Mouse (Mus musculus): ENCODE results near the gene Pou4f2. TPM values are rescaled to one million over a fixed set of nuclear protein-coding genes. Genes with fewer than 3 reads are reported as not detected.

Pou4f2 gene
- polyA plus RNA-seq (2015; fragmentation: Nextera tagmentation; extraction: Ambion mirVana), result not detected in 2 replicates

DNA sequence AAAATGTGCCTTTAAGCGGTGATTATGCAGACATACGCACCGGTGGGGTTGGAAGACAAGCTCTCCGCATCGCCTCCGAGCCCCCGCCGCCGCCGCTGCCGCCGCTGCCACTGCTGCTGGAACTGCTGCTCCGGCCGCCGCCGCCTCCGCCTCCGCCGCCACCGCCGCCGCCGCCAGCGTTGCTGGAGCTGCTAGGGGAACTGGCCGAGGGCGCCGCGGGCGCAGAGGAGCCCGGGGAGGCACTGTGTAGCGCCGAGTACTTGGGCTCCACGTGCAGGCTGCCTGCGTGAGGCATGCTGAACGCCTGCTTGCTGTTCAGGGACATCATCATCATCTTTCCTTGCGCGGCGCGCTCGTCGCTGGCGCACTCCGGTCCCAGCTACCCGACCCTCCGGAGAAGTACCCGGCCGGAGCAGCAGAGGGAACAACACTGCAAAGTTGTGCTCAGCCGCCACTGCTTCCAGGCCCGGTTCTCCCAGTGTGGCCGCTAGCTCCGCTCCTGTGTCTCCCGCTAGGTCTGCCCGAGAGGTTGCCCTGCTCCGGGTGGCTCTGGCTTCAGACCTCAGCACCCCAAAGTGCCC is at the start of gene Pou4f2:
Gene Pou4f2 (minus strand): TSS at position 575 of the 581 bp plus-strand sequence.
- no peaks in the 10 kb centered on the region for H3K36me3 ChIP-seq
- no peak for ATAC-seq (ENCODE audit: low read depth)
- peaks cover 79% of the 10 kb centered on the region for H3K27me3 ChIP-seq
- no peaks in the 10 kb centered on the region for H3K9me3 ChIP-seq (replicated peaks)
- no peak within 1 kb of the TSS for H3K9ac ChIP-seq
- 2% methylated on average over 46 of the region's 54 CpGs for WGBS (ENCODE audit: insufficient replicate concordance)
- peak within 1 kb of the TSS; percentile 25 for H3K4me3 ChIP-seq (replicated peaks)
- H3K4me1 ChIP-seq (replicated peaks), result no peaks in the 10 kb centered on the region
- H3K27ac ChIP-seq, result no peak within 1 kb of the TSS
- H3K4me2 ChIP-seq, result peak within 1 kb of the TSS; percentile 34
- no peak for DNase-seq

DNA sequence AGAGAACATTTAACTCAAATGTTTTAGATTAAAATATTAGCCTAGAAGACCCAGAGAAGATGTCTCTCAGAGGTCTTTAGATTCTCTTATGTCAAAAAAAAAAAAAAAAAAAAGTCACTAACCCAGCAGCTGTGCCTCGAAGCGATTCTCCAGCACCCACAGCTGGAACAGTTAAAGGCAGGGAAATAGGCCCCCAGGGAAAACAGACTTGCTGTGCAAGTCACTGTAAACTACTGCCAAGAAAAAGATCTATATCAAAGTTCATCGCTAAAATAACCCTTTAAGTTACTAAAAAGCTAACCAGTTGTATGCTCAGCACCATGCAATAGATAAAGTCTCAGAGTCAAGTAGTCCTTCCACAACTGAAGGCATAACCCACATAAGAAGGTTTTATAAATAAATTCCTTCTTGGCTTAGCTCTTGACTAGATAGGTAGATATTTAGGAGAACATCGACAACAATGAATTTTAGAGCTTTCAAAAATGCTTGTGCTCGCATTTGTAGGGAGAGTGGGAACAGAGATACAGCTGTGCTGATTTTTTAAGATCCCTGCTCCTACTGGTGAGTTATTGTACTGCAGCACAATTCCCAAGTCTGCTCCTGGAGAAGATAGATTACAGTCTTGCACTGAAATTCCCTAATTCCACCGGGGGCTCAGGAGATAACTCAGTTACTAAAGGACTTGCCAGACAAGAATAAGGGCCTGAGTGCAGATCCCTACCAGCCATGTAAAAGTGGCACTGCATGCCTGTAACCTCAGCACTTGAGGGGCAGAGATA is 40.8 kb upstream of the Pou4f2 start:
- WGBS (ENCODE audit: insufficient replicate concordance), result 48% methylated on average over 6 of the region's 6 CpGs
- no peak for DNase-seq

DNA sequence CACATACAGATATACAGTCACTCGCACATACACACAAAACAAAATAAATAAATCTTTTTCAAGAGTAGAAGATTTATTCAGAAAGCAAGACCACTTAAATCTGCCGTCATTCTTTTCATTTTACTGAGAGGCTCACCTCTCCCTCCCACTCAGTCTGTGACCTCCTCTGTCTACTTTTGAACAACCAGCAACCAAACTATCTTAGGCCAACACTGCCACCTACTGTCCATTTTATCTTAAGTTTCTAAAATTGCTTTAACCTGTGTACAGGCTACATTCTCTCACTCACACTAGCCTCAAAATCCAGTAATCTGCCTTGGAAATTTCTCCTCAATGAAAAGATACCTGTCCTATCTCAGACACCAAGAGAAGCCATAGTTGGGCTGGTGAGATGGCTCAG is 31.4 kb upstream of the Pou4f2 start:
- DNase-seq (no peak), ATAC-seq (ENCODE audit: low read depth) (no peak)
- Histone ChIP-seq H3K4me1 (replicated peaks) (no peaks in the 10 kb centered on the region), H3K4me3 (replicated peaks) (no peak overlapping the region), H3K9me3 (replicated peaks) (0 out of 2 replicates have a peak, but pooled peaks cover 5% of the 10 kb centered on the region), H3K4me2 (no peak overlapping the region), H3K36me3 (no peaks in the 10 kb centered on the region), H3K27me3 (no peaks in the 10 kb centered on the region), H3K9ac (no peak overlapping the region), H3K27ac (no peak overlapping the region)
- whole genome bisulfite sequencing (ENCODE audit: insufficient replicate concordance), result 77% methylated on average over 2 of the region's 2 CpGs

More for the DNA sequence above, 40.8 kb upstream of the Pou4f2 start:
- H3K27me3 ChIP-seq, result no peaks in the 10 kb centered on the region
- no peak overlapping the region for H3K27ac ChIP-seq
- H3K4me3 ChIP-seq (replicated peaks), result no peak overlapping the region
- H3K36me3 ChIP-seq, result no peaks in the 10 kb centered on the region
- H3K9me3 ChIP-seq (replicated peaks), result no peaks in the 10 kb centered on the region
- ATAC-seq (ENCODE audit: low read depth), result no peak
- H3K4me1 ChIP-seq (replicated peaks), result no peaks in the 10 kb centered on the region
- no peak overlapping the region for H3K9ac ChIP-seq
- H3K4me2 ChIP-seq, result no peak overlapping the region

DNA sequence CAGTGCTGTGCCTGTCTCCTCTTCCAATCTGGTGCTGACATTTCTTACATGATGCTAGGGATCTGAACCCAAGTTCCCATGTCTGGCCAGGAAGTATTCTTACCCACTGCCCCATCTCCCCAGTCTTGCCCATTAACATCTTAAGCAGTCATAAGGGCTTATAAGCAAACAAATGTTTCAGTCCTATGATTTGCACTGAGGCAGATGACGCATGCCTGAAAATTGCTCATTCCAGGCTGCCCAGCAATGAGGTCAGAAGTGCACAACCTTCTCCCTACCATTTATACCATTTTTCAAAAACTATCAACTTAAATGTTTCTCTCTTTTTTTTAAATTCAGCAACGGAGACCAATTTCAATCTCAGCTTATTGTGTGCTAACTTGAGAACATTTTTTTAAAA is 27.5 kb upstream of the Pou4f2 start:
- Histone ChIP-seq H3K4me1 (replicated peaks) (no peaks in the 10 kb centered on the region), H3K9me3 (replicated peaks) (0 out of 2 replicates have a peak, but pooled peaks cover 5% of the 10 kb centered on the region), H3K9ac (no peak overlapping the region), H3K36me3 (no peaks in the 10 kb centered on the region), H3K27me3 (no peaks in the 10 kb centered on the region), H3K27ac (no peak overlapping the region), H3K4me2 (no peak overlapping the region), H3K4me3 (replicated peaks) (no peak overlapping the region)
- 64% methylated on average over 2 of the region's 2 CpGs for WGBS (ENCODE audit: insufficient replicate concordance)
- no peak for ATAC-seq (ENCODE audit: low read depth)
- no peak for DNase-seq

DNA sequence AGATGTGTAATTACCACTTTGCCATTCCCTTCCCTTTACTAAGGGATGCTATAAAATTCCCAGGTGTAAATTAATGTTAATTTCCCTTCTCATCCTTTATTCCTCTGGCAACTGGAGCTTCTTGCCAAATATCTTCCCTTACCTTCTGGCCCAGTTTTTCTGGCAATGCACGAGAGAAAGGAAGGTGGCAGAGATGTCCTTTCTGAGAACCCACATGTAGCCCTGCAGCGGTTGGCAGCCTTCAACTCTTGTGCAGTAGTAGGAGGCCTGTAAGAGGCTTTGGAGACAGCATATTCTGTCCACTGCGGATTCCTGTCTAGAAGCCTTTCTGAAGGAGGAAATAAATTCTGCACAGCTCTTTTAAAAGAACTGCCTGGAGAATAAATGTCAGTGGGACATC is 20.0 kb upstream of the Pou4f2 start:
- no peak for ATAC-seq (ENCODE audit: low read depth)
- no peak overlapping the region for H3K4me3 ChIP-seq (replicated peaks)
- H3K36me3 ChIP-seq, result no peaks in the 10 kb centered on the region
- H3K9ac ChIP-seq, result no peak overlapping the region
- no peaks in the 10 kb centered on the region for H3K27me3 ChIP-seq
- no peak overlapping the region for H3K4me2 ChIP-seq
- H3K9me3 ChIP-seq (replicated peaks), result no peaks in the 10 kb centered on the region
- 55% methylated on average over 3 of the region's 3 CpGs for WGBS (ENCODE audit: insufficient replicate concordance)
- no peaks in the 10 kb centered on the region for H3K4me1 ChIP-seq (replicated peaks)
- no peak overlapping the region for H3K27ac ChIP-seq
- DNase-seq, result no peak

DNA sequence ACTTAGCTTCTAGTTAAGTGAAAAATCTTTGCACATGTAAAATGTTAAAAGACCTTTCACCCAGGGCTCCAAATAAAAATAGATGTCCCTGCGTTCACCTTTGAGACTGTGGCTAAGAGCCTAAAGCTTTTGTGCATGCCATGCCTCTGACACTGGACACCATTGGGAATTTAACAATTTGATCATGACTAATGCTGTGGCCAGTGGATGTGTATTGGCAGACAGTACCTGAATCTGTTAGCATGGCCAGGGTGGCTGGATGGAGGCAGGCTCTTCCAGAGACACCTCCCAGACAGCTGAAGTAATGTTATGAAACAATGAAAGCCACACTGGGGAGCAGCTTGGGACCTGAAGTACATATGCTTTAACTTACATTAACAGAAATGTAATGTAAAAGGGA is 6.3 kb upstream of the Pou4f2 start:
- no peaks in the 10 kb centered on the region for H3K36me3 ChIP-seq
- H3K9me3 ChIP-seq (replicated peaks), result no peaks in the 10 kb centered on the region
- 72% methylated on average over 1 of the region's 1 CpGs for WGBS (ENCODE audit: insufficient replicate concordance)
- H3K4me3 ChIP-seq (replicated peaks), result no peak overlapping the region
- ATAC-seq (ENCODE audit: low read depth) (no peak), DNase-seq (no peak)
- no peak overlapping the region for H3K9ac ChIP-seq
- no peak overlapping the region for H3K27ac ChIP-seq
- peaks cover 28% of the 10 kb centered on the region for H3K27me3 ChIP-seq
- H3K4me1 ChIP-seq (replicated peaks), result no peaks in the 10 kb centered on the region
- no peak overlapping the region for H3K4me2 ChIP-seq

DNA sequence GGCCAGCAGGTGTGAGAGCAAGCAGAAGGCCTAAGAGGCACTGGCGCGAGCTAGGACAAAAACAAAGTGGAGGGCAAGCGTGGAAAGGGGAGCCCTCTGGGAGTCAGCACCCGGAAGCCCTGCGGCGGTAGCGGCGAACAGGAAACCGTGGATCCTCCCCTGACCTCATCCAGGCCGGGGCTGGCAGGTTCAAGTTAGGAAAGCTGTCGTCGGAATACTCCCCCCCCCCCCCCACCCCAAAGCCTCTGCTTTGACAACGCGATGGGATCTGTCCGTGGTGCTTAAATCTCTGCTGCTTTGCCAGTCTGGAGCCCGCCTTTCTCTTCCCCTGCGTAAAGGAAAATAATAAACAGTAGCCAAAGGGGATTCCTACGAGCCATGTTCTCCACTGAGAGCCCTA is 1.7 kb upstream of the Pou4f2 start:
- DNase-seq, result no peak
- 2% methylated on average over 18 of the region's 18 CpGs for WGBS (ENCODE audit: insufficient replicate concordance)

DNA sequence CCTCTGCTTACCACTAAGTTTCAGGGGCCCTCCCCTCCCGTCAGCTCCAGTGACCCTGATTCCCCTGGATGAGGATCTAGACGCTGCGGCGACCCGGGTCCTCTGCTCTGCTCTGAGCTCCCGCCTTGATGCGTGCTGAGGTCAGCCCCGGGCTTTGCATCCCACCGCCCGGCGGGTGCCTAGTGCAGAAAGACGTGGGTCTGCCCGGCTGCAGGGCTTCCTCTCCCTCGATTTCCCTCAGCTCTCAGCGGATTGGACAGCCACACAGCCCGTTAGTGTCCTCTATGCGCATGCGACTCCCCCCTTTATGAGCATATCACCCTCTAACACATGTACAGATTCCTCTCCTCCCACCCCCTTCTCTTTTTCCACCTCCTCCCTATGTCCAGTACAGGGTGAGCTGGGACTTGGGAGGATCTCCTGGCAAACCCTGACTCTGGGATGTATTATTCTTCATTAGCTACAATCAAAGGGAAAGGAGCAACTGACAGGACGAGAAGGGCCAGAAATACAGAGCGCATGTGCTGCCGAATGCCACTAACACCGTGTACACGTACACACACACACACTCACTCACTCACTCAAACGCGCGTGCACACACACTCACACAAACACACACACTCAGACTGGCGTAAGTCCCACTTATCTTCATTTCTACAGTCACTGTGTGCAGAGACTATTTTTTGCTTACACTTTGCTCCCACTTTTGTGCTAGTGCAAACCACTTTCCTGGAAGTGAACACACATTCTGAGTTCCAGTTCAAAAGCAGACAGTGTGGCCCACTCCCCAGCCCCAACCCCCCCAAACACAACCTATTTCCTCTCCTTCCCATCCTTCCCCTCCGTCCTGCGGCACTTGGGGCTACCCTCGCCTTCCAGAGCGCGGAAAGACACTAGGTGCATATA is 948 bp upstream of the Pou4f2 start:
- DNase-seq, result no peak
- no peaks in the 10 kb centered on the region for H3K9me3 ChIP-seq (replicated peaks)
- H3K9ac ChIP-seq, result no peak overlapping the region
- no peak overlapping the region for H3K27ac ChIP-seq
- no peaks in the 10 kb centered on the region for H3K4me1 ChIP-seq (replicated peaks)
- H3K36me3 ChIP-seq, result no peaks in the 10 kb centered on the region
- H3K4me2 ChIP-seq, result no peak overlapping the region
- H3K4me3 ChIP-seq (replicated peaks), result no peak overlapping the region
- 5% methylated on average over 32 of the region's 32 CpGs for WGBS (ENCODE audit: insufficient replicate concordance)
- peaks cover 73% of the 10 kb centered on the region for H3K27me3 ChIP-seq
- no peak for ATAC-seq (ENCODE audit: low read depth)

More for the DNA sequence above, 1.7 kb upstream of the Pou4f2 start:
- Histone ChIP-seq H3K4me2 (no peak overlapping the region), H3K27ac (no peak overlapping the region), H3K36me3 (no peaks in the 10 kb centered on the region), H3K9ac (no peak overlapping the region), H3K4me3 (replicated peaks) (no peak overlapping the region), H3K4me1 (replicated peaks) (no peaks in the 10 kb centered on the region), H3K27me3 (peaks cover 68% of the 10 kb centered on the region), H3K9me3 (replicated peaks) (no peaks in the 10 kb centered on the region)
- ATAC-seq (ENCODE audit: low read depth), result no peak

DNA sequence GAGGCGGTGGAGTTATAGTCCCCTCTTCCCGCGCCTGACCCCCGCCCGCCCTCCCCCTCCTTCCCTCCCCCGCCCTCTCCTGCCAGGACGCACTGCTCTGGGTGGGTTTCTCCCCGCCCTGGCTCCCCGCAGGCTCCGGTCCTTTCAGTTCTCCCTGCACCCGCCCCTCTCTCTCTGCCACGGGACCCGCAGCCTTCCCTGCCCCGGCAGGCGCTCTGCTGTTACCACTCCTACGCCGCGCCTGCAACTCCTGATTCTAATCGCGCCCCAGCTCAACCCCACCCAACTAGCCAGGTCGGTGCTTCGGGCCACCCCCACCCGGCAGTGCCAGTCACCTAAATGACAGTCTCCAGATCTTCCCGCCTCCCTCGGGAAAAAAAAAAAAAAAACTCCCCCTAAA is 216 bp upstream of the Pou4f2 start:
- WGBS (ENCODE audit: insufficient replicate concordance), result 3% methylated on average over 22 of the region's 25 CpGs
- no peaks in the 10 kb centered on the region for H3K4me1 ChIP-seq (replicated peaks)
- H3K27me3 ChIP-seq, result peaks cover 79% of the 10 kb centered on the region
- no peak for ATAC-seq (ENCODE audit: low read depth)
- DNase-seq, result no peak
- 0 out of 2 replicates have a peak overlapping the region, but pooled peaks have one; percentile 25 for H3K4me3 ChIP-seq (replicated peaks)
- H3K9ac ChIP-seq, result no peak overlapping the region
- no peaks in the 10 kb centered on the region for H3K36me3 ChIP-seq
- no peak overlapping the region for H3K27ac ChIP-seq
- peak overlapping the region; percentile 34; the same call in 1 of the 2 replicates for H3K4me2 ChIP-seq
- H3K9me3 ChIP-seq (replicated peaks), result no peaks in the 10 kb centered on the region

DNA sequence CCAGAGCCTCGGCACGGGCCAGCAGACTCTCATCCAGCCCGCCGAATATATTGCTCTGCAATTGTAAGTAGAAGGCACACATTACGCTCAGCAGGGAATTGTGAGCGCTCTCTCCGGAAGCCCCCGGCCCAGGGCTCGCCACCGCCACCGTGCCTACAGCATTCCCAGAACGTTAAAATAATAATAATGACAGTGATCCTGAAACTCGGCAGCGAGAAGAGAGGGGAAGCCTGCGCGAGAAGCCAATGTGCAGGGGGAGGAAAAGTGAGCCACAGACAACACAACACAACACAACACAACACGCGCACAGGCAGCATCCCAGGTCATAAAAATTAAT is 853 bp downstream of the Pou4f2 start:
- H3K9me3 ChIP-seq (replicated peaks), result no peaks in the 10 kb centered on the region
- H3K4me2 ChIP-seq, result no peak overlapping the region
- 5% methylated on average over 18 of the region's 18 CpGs for WGBS (ENCODE audit: insufficient replicate concordance)
- no peaks in the 10 kb centered on the region for H3K36me3 ChIP-seq
- H3K9ac ChIP-seq, result no peak overlapping the region
- DNase-seq (no peak), ATAC-seq (ENCODE audit: low read depth) (no peak)
- no peak overlapping the region for H3K4me3 ChIP-seq (replicated peaks)
- H3K27me3 ChIP-seq, result peaks cover 78% of the 10 kb centered on the region
- no peak overlapping the region for H3K27ac ChIP-seq
- no peaks in the 10 kb centered on the region for H3K4me1 ChIP-seq (replicated peaks)

DNA sequence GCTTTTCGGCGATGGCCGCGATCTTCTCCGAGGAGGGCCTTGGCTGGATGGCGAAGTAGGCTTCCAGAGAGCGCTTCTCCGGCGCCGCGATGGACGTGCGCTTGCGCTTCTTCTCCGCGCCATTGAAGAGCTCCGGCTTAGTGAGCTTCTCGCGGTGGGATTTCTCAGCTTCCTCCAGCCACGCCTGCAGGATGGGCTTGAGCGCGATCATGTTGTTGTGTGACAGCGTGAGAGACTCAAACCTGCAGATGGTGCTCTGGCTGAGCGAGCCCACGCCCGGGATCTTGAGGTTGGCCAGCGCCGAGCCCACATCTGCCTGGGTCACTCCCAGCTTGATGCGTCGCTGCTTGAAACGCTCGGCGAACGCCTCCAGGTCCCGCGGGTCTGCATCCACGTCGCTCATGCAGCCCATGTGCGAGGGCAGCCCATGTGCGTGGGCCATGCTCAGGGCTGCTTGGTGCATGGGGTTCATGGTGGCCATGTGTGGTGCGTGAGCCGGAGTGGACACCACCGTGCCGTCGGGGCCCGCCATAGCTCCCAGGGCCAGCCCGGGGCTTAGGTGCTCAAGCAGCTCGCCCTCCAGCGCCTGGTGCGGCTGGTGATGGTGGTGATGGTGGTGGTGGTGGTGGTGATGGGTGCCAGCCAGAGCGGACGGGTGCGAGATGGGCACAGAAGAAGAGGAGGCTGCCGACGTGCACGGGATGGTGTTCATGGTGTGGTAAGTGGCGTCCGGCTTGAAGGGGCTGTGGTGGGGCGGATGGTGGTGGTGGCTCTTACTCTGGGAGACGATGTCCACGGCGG is 1.4 kb downstream of the Pou4f2 start:
- Histone ChIP-seq H3K4me3 (replicated peaks) (no peak overlapping the region), H3K4me2 (no peak overlapping the region), H3K4me1 (replicated peaks) (no peaks in the 10 kb centered on the region), H3K27ac (no peak overlapping the region), H3K9me3 (replicated peaks) (no peaks in the 10 kb centered on the region), H3K9ac (no peak overlapping the region), H3K36me3 (no peaks in the 10 kb centered on the region), H3K27me3 (peaks cover 77% of the 10 kb centered on the region)
- 3% methylated on average over 62 of the region's 62 CpGs for WGBS (ENCODE audit: insufficient replicate concordance)
- ATAC-seq (ENCODE audit: low read depth) (no peak), DNase-seq (no peak)

Measured in liver, embryonic 13.5 days (tissue).